Mouse (Mus musculus): ENCODE results near the gene Cfap73.

The Cfap73 gene

GRCm38 (mm10) chr5:120612822-120613604 lies 21.0 kb downstream of the Cfap73 start:
- DNase-seq (ENCODE audit: low spot score) = peak; percentile 100

GRCm38 (mm10) chr5:120612442-120612821 lies 21.6 kb downstream of the Cfap73 start, which contains the start of the genes Rita1 and Ddx54:
TSS of gene Rita1 (minus strand) at chr5:120612589.
TSS of gene Ddx54 (plus strand) at chr5:120612739.
- DNase-seq (ENCODE audit: low spot score) = peak; percentile 98

GRCm38 (mm10) chr5:120611416-120611815 lies 22.6 kb downstream of the Cfap73 start:
- DNase-seq (ENCODE audit: low spot score) = no peak

- no peak for DNase-seq (ENCODE audit: low spot score)
Observed at GRCm38 (mm10) chr5:120610906-120611305, 23.1 kb downstream of the Cfap73 start.

- DNase-seq (ENCODE audit: low spot score) = no peak
Observed at GRCm38 (mm10) chr5:120609246-120609775, 24.7 kb downstream of the Cfap73 start.

GRCm38 (mm10) chr5:120607335-120607734 lies 26.7 kb downstream of the Cfap73 start:
- DNase-seq (ENCODE audit: low spot score) = no peak

- DNase-seq (ENCODE audit: low spot score) = no peak
Observed at GRCm38 (mm10) chr5:120606590-120607200, 27.3 kb downstream of the Cfap73 start.

- peak; percentile 97 for DNase-seq (ENCODE audit: low spot score)
Observed at GRCm38 (mm10) chr5:120605688-120606087, 28.3 kb downstream of the Cfap73 start.

GRCm38 (mm10) chr5:120605241-120605661 lies 28.8 kb downstream of the Cfap73 start:
- no peak for DNase-seq (ENCODE audit: low spot score)

GRCm38 (mm10) chr5:120604839-120605238 lies 29.2 kb downstream of the Cfap73 start:
- DNase-seq (ENCODE audit: low spot score) = peak; percentile 93

GRCm38 (mm10) chr5:120603515-120603914 lies 30.5 kb downstream of the Cfap73 start:
- no peak for DNase-seq (ENCODE audit: low spot score)

GRCm38 (mm10) chr5:120602210-120602609 lies 31.8 kb downstream of the Cfap73 start:
- DNase-seq (ENCODE audit: low spot score) = no peak

- DNase-seq (ENCODE audit: low spot score) = peak; percentile 67
Observed at GRCm38 (mm10) chr5:120600946-120601668, 32.9 kb downstream of the Cfap73 start.

GRCm38 (mm10) chr5:120599625-120600024 lies 34.4 kb downstream of the Cfap73 start:
- no peak for DNase-seq (ENCODE audit: low spot score)

- DNase-seq (ENCODE audit: low spot score) = no peak
Observed at GRCm38 (mm10) chr5:120594485-120594884, 39.5 kb downstream of the Cfap73 start.

GRCm38 (mm10) chr5:120592141-120592540 lies 41.9 kb downstream of the Cfap73 start:
- peak; percentile 46 for DNase-seq (ENCODE audit: low spot score)

- no peak for DNase-seq (ENCODE audit: low spot score)
Observed at GRCm38 (mm10) chr5:120590356-120591010, 43.6 kb downstream of the Cfap73 start.

- DNase-seq (ENCODE audit: low spot score) = peak; percentile 100
Observed at GRCm38 (mm10) chr5:120588569-120589094, 45.4 kb downstream of the Cfap73 start, which contains the start of the genes Tpcn1 and Iqcd. TSS of gene Tpcn1 (minus strand) at chr5:120588673. TSS of gene Iqcd (plus strand) at chr5:120589016.

GRCm38 (mm10) chr5:120587940-120588568 lies 46.0 kb downstream of the Cfap73 start:
- DNase-seq (ENCODE audit: low spot score) = no peak

GRCm38 (mm10) chr5:120587616-120587926 lies 46.5 kb downstream of the Cfap73 start:
- no peak for DNase-seq (ENCODE audit: low spot score)

All from embryo, embryonic 10.5 days (tissue).